Mouse (Mus musculus): ENCODE data around the gene Gm2a. TPM values are rescaled to one million over a fixed set of nuclear protein-coding genes. Genes with fewer than 3 reads are reported as not detected.

Gm2a gene
- polyA plus RNA-seq (2014; fragmentation: Nextera tagmentation; extraction: Ambion mirVana), result 15.4 and 18.4 TPM in 2 replicates

DNA sequence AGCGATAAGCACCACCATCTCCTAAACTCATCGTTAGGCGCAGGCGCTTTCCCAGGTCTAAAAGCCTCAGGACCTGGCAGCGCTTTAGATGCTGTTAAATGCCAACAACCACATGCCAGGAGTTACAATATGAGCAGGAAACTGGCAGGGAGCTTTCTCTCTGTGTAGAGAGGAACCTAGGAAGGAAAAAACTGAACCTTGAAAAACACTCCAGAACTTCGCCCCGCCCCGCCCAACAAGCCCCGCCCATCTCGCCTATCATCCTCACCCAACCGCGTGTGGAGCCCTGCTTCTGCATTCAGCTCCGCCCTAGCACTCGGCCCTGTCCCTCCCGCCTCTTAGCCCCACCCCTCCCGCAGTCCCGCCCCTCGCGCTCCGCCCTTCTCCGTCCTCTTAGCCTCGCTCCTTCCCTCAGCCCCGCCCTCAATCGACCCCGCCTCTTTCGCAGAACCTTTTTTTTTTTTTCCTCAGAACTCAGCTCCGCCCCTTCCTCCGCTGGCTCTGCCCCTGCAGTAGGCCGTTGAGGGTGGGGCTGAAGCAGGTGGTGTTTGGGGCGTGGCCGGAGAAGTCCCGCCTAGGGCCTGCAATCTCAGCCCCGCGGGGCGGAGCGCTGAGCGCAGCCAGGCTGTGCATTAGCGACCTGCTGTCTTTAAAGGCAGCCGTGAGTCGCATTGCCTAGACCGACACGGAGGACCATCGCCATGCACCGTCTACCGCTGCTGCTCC, at the start of gene Gm2a:
Gene Gm2a (plus strand): TSS at position 653 of the 726 bp plus-strand sequence.
- Histone ChIP-seq H3K4me1 (ENCODE audit: insufficient read depth) (no peaks in the 10 kb centered on the region), H3K4me2 (peak within 1 kb of the TSS; percentile 71), H3K9me3 (ENCODE audit: low read depth, low read length) (no peaks in the 10 kb centered on the region), H3K27me3 (ENCODE audit: insufficient read depth, low read length) (no peaks in the 10 kb centered on the region), H3K27ac (ENCODE audit: low read depth) (peak within 1 kb of the TSS; percentile 70), H3K9ac (peak within 1 kb of the TSS; percentile 42), H3K36me3 (ENCODE audit: insufficient read depth) (no peaks in the 10 kb centered on the region), H3K4me3 (ENCODE audit: low read depth, low read length) (peak within 1 kb of the TSS; percentile 42)
- 2% methylated on average over 45 of the region's 45 CpGs for WGBS
- TF ChIP-seq CTCF (IDR thresholded peaks at IDR 0.05; ENCODE audit: low read depth), result peak; percentile 13; the same call in 1 of the 2 replicates
- peak; percentile 98 for DNase-seq
- ATAC-seq (ENCODE audit: insufficient read depth), result peak; percentile 92

GRCm38 (mm10) chr11:55050837-55051510, 46.9 kb upstream of the Gm2a start:
- Histone ChIP-seq H3K4me3 (ENCODE audit: low read depth, low read length) (no peak overlapping the region), H3K36me3 (ENCODE audit: insufficient read depth) (no peaks in the 10 kb centered on the region), H3K9me3 (ENCODE audit: low read depth, low read length) (no peaks in the 10 kb centered on the region), H3K4me1 (ENCODE audit: insufficient read depth) (no peaks in the 10 kb centered on the region), H3K27me3 (ENCODE audit: insufficient read depth, low read length) (no peaks in the 10 kb centered on the region), H3K27ac (ENCODE audit: low read depth) (no peak overlapping the region), H3K4me2 (no peak overlapping the region), H3K9ac (no peak overlapping the region)
- peak; percentile 34 for DNase-seq
- 57% methylated on average over 7 of the region's 7 CpGs for WGBS
- ATAC-seq (ENCODE audit: insufficient read depth), result no peak
- TF ChIP-seq CTCF (IDR thresholded peaks at IDR 0.05; ENCODE audit: low read depth), result no peak

DNA sequence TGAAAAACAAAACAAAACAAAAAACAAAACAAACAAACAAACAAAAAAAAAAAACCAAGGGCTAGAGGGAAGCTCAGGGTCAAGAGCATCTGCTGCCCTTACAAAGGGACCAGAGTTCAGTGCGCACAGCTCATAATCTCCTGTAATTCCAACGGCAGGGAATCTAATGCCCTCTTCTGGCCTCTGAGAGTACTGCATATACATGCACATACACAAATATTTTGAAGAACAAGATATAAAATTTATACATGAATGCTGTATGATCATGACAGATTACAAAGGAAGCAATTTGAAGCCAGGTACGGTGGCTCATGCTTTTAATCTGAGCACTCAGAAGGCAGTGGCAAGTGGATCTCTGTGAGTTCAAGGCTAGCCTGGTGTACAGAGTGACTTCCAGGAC, 40.4 kb upstream of the Gm2a start:
- DNase-seq (no peak), ATAC-seq (ENCODE audit: insufficient read depth) (no peak)
- Histone ChIP-seq H3K9me3 (ENCODE audit: low read depth, low read length) (no peaks in the 10 kb centered on the region), H3K9ac (no peak overlapping the region), H3K36me3 (ENCODE audit: insufficient read depth) (no peaks in the 10 kb centered on the region), H3K4me3 (ENCODE audit: low read depth, low read length) (no peak overlapping the region), H3K27me3 (ENCODE audit: insufficient read depth, low read length) (no peaks in the 10 kb centered on the region), H3K4me1 (ENCODE audit: insufficient read depth) (no peaks in the 10 kb centered on the region), H3K4me2 (no peak overlapping the region), H3K27ac (ENCODE audit: low read depth) (no peak overlapping the region)
- TF ChIP-seq CTCF (IDR thresholded peaks at IDR 0.05; ENCODE audit: low read depth), result peak; percentile 38
- WGBS, result 75% methylated on average over 3 of the region's 3 CpGs

GRCm38 (mm10) chr11:55060802-55061201, 37.1 kb upstream of the Gm2a start:
- Histone ChIP-seq H3K4me1 (ENCODE audit: insufficient read depth) (no peaks in the 10 kb centered on the region), H3K4me2 (no peak overlapping the region), H3K27me3 (ENCODE audit: insufficient read depth, low read length) (no peaks in the 10 kb centered on the region), H3K27ac (ENCODE audit: low read depth) (no peak overlapping the region), H3K36me3 (ENCODE audit: insufficient read depth) (no peaks in the 10 kb centered on the region), H3K4me3 (ENCODE audit: low read depth, low read length) (no peak overlapping the region), H3K9ac (no peak overlapping the region), H3K9me3 (ENCODE audit: low read depth, low read length) (no peaks in the 10 kb centered on the region)
- 85% methylated on average over 5 of the region's 5 CpGs for WGBS
- ATAC-seq (ENCODE audit: insufficient read depth) (no peak), DNase-seq (no peak)
- no peak for TF ChIP-seq CTCF (IDR thresholded peaks at IDR 0.05; ENCODE audit: low read depth)

GRCm38 (mm10) chr11:55062856-55063255, 35.1 kb upstream of the Gm2a start:
- WGBS, result 14% methylated on average over 5 of the region's 5 CpGs
- Histone ChIP-seq H3K27me3 (ENCODE audit: insufficient read depth, low read length) (no peaks in the 10 kb centered on the region), H3K4me2 (no peak overlapping the region), H3K9ac (no peak overlapping the region), H3K36me3 (ENCODE audit: insufficient read depth) (no peaks in the 10 kb centered on the region), H3K9me3 (ENCODE audit: low read depth, low read length) (no peaks in the 10 kb centered on the region), H3K27ac (ENCODE audit: low read depth) (no peak overlapping the region), H3K4me3 (ENCODE audit: low read depth, low read length) (no peak overlapping the region), H3K4me1 (ENCODE audit: insufficient read depth) (no peaks in the 10 kb centered on the region)
- DNase-seq (no peak), ATAC-seq (ENCODE audit: insufficient read depth) (no peak)
- no peak for TF ChIP-seq CTCF (IDR thresholded peaks at IDR 0.05; ENCODE audit: low read depth)

GRCm38 (mm10) chr11:55066921-55067320, 31.0 kb upstream of the Gm2a start:
- WGBS, result 52% methylated on average over 4 of the region's 4 CpGs
- Histone ChIP-seq H3K36me3 (ENCODE audit: insufficient read depth) (no peaks in the 10 kb centered on the region), H3K4me1 (ENCODE audit: insufficient read depth) (no peaks in the 10 kb centered on the region), H3K4me2 (no peak overlapping the region), H3K27ac (ENCODE audit: low read depth) (no peak overlapping the region), H3K27me3 (ENCODE audit: insufficient read depth, low read length) (no peaks in the 10 kb centered on the region), H3K4me3 (ENCODE audit: low read depth, low read length) (no peak overlapping the region), H3K9me3 (ENCODE audit: low read depth, low read length) (no peaks in the 10 kb centered on the region), H3K9ac (no peak overlapping the region)
- ATAC-seq (ENCODE audit: insufficient read depth), result no peak
- no peak for TF ChIP-seq CTCF (IDR thresholded peaks at IDR 0.05; ENCODE audit: low read depth)
- no peak for DNase-seq

DNA sequence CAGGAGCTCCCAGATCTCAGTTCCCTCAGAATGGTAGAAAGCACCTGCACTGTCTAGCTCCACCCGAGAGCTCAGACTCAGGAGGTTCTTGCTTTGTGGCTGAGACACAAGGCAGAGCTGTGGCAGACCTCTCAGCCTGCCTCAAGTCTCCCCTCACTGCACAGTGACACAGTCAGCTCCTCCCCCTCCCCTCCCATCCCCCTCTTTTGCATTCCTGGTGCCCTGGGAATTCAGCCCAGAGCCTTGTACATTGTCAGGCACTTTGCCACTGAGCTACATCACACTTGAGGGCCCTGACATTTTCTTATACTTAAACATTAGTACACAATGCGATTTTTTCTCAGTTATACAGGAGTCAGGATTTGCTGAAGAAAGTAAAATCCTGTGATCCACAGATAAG, 28.9 kb upstream of the Gm2a start:
- ATAC-seq (ENCODE audit: insufficient read depth) (peak; percentile 62; the same call in 1 of the 2 replicates), DNase-seq (peak; percentile 62)
- no peak overlapping the region for H3K9ac ChIP-seq
- no peaks in the 10 kb centered on the region for H3K4me1 ChIP-seq (ENCODE audit: insufficient read depth)
- H3K4me3 ChIP-seq (ENCODE audit: low read depth, low read length), result no peak overlapping the region
- no peaks in the 10 kb centered on the region for H3K36me3 ChIP-seq (ENCODE audit: insufficient read depth)
- no peaks in the 10 kb centered on the region for H3K27me3 ChIP-seq (ENCODE audit: insufficient read depth, low read length)
- H3K27ac ChIP-seq (ENCODE audit: low read depth), result peak overlapping the region; percentile 18; the same call in 1 of the 2 replicates
- 31% methylated on average over 2 of the region's 2 CpGs for WGBS
- no peak overlapping the region for H3K4me2 ChIP-seq
- H3K9me3 ChIP-seq (ENCODE audit: low read depth, low read length), result no peaks in the 10 kb centered on the region
- no peak for TF ChIP-seq CTCF (IDR thresholded peaks at IDR 0.05; ENCODE audit: low read depth)

All from lung, embryonic 14.5 days (tissue).